Comparison of ENCODE assay signal across 8 mouse cellular contexts in the genomic region with DNA sequence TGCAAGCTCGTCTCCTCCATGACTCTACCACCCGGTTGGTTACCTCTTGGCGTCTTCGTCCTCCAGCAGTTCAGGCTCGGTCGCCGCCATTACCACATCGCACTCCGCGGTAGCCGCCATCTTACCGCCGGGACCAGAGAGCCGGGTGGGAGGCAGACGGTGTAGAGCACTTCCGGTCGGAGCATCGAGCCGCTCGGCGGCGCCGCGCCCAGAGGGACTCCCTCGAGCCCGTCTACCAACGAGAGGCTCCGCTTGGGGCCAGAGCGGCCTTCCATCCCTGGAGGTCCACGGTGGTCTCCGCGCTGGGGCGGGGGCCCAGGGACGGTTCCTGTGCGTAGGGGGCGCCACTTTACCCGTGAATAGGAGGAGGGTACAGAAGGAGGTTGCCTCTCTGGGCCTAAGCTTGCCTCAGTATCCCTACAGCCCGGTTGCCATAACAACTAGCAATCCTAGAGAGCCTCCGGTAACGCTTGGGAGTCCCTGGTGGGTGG. TPM values are rescaled to one million over a fixed set of nuclear protein-coding genes. Genes with fewer than 3 reads are reported as not detected.
DNase-seq lines count a peak whose midpoint lies in the region; ATAC-seq lines count a peak whose summit lies in the region.

No protein-coding gene starts in this region.

- peak; percentile 99 for DNase-seq in ZHBTc4 (ENCODE audit: low read depth, low spot score)
- DNase-seq in gastrocnemius, adult 8-10 months (ENCODE audit: low spot score in 2 of 2), result peak; percentile 90 to 93
- peak; percentile 95 for DNase-seq in induced T-regulatory cell, adult 2 months (ENCODE audit: low read depth)
- peak; percentile 91 to 97 for DNase-seq in left cerebral cortex, adult 9 months (ENCODE audit: low spot score in 2 of 2)
- DNase-seq in right cerebral cortex, postnatal 14 days, result peak; percentile 97
- peak; percentile 92 to 93 for DNase-seq in urinary bladder, postnatal 36 days (ENCODE audit: low spot score in 2 of 2)

- peak; percentile 84 for ATAC-seq in common myeloid progenitor, adult 5-6 weeks (replicated peaks; ENCODE audit: low read depth, poor library complexity, severe bottlenecking)
- ATAC-seq in megakaryocyte progenitor cell, adult 5-6 weeks (replicated peaks; ENCODE audit: poor library complexity), result peak; percentile 81

RNA-seq across cellular contexts. Expression of gene Dnajc7, which starts 0.4 kb away (rescaled TPM):
- 91.4 and 211 TPM in 2 replicates for total RNA-seq in common myeloid progenitor, adult 5-6 weeks (2017)
- total RNA-seq in gastrocnemius, adult 8-10 months (2022), result 100 to 1,000 TPM in 2 of 4 experiments, 10 to 100 TPM in 2; 79.4 to 106 (median 95.5) TPM
- 81.2 and 93.3 TPM in 2 replicates for total RNA-seq in megakaryocyte progenitor cell, adult 5-6 weeks (2015)
- 102 and 136 TPM in 2 replicates for total RNA-seq in megakaryocyte progenitor cell, adult 5-6 weeks (2017)

RNA-seq across cellular contexts. Expression of gene Nkiras2, which starts 0.5 kb away (rescaled TPM):
- total RNA-seq in common myeloid progenitor, adult 5-6 weeks (2017), result 14.0 and 16.2 TPM in 2 replicates
- 10 to 100 TPM; 18.1 to 18.9 (median 18.6) TPM for total RNA-seq in gastrocnemius, adult 8-10 months (2022)
- 17.0 and 22.2 TPM in 2 replicates for total RNA-seq in megakaryocyte progenitor cell, adult 5-6 weeks (2015)
- total RNA-seq in megakaryocyte progenitor cell, adult 5-6 weeks (2017), result 9.9 and 16.6 TPM in 2 replicates

RNA-seq across cellular contexts. Expression of gene Cnp, which starts 44.8 kb away (rescaled TPM):
- 34.8 and 36.4 TPM in 2 replicates for total RNA-seq in common myeloid progenitor, adult 5-6 weeks (2017)
- total RNA-seq in gastrocnemius, adult 8-10 months (2022), result 1 to 10 TPM; 2.3 to 5.5 (median 4.2) TPM
- 6.9 and 8.2 TPM in 2 replicates for total RNA-seq in megakaryocyte progenitor cell, adult 5-6 weeks (2015)
- 16.2 and 21.7 TPM in 2 replicates for total RNA-seq in megakaryocyte progenitor cell, adult 5-6 weeks (2017)

Comparison
In these comparisons a context has a peak if more than half of its experiments do, and no peak if none do; other contexts are left out.
1. Peak in every context shown above with its lines: DNase-seq and ATAC-seq.